Mouse (Mus musculus) CH12.LX (cell line): ENCODE results near the gene Fuca2.

ENCODE experiments used
- CHD2 ChIP-seq: IDR thresholded peaks from 2 replicates; pipeline ENCODE4 v1.6.1; 2011; ENCODE audit warnings: low read length, improper control_type of control experiment
- CTCF ChIP-seq, 2 experiments: IDR thresholded peaks in 1 of 2; conservative IDR thresholded peaks in 1 of 2; 2 replicates each; pipeline ENCODE4 v1.5.1; 2011 to 2012; ENCODE audit warnings: low read depth in 2 of 2, low read length in 2 of 2, improper control_type of control experiment in 1 of 2, inconsistent platforms in 1 of 2, mild to moderate bottlenecking in 1 of 2, moderate library complexity in 1 of 2
- EP300 ChIP-seq: IDR thresholded peaks from 2 replicates; pipeline ENCODE4 v1.6.1; 2011; ENCODE audit warnings: low read length, improper control_type of control experiment
- MAFK ChIP-seq: IDR thresholded peaks from 2 replicates; pipeline ENCODE4 v1.6.1; 2011; ENCODE audit warnings: low read length, improper control_type of control experiment; ENCODE audit not compliant: insufficient replicate concordance
- USF2 ChIP-seq: conservative IDR thresholded peaks from 2 replicates; pipeline ENCODE4 v1.6.1; 2011; ENCODE audit warnings: low read depth, low read length, improper control_type of control experiment
- ZC3H11A ChIP-seq: IDR thresholded peaks from 2 replicates; pipeline ENCODE4 v1.6.1; 2012; ENCODE audit warnings: low read depth, mild to moderate bottlenecking, inconsistent platforms, low read length, improper control_type of control experiment
- ZNF384 ChIP-seq: IDR thresholded peaks from 2 replicates; pipeline ENCODE4 v1.6.1; 2012; ENCODE audit warnings: low read depth, low read length, improper control_type of control experiment, inconsistent platforms

- no peak for TF ChIP-seq USF2
- TF ChIP-seq EP300: no peak
- no peak for TF ChIP-seq MAFK
- TF ChIP-seq ZC3H11A: no peak
- TF ChIP-seq CTCF (conservative IDR thresholded peaks at IDR 0.05 in 1 of 2, IDR thresholded peaks at IDR 0.05 in 1 of 2; ENCODE audit: low read depth in 2 of 2, low read length in 2 of 2): no peak
- no peak for TF ChIP-seq CHD2
- TF ChIP-seq ZNF384: no peak
Measured at GRCm38 (mm10) chr10:13475121-13475520, 24.2 kb upstream of the Fuca2 start.
